Mouse (Mus musculus) cerebellum, adult (tissue): ENCODE data around the gene Magea8.
"Not testable (repeated sequence)": the region's sequence is repeated elsewhere in the genome, so short reads cannot be mapped to it uniquely, and the experiment has no call there.

ENCODE experiments used
- ATAC-seq: cut with Nextera tagmentation; 2 replicates; pipeline ENCODE4 v1.9.2; 2017; ENCODE audit warnings: mild to moderate bottlenecking, moderate library complexity, mixed read lengths; ENCODE audit not compliant: insufficient number of reproducible peaks, low FRiP score, low TSS enrichment

The Magea8 gene

GRCm38 (mm10) chrX:154995750-154996149, at the start of gene Magea8:
Magea8 (minus strand) TSS chrX:154995850.
- not testable (repeated sequence) for ATAC-seq

DNA sequence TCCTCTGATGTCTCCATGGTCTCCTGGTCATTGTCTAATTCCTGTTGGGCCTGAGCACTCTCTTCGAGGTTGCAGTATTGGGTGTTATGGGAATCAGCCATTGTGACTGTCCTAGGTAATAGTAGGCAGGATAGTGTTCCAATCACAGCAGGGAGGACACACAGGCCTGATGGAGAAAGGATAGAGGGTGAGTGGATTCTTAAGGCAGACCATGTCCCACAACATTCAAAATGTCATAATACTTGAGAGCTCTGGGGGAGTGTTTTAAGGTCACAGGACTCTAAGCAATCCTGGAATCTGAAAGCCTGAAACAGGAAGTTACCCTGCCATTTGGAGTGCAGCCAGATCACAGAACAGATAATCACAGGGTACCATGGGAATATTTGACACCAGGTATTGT, 46.2 kb downstream of the Magea8 start, which contains the start of gene Magea3:
Gene Magea3, minus strand, starts transcription at position 101 of the 400 bp plus-strand sequence.
- not testable (repeated sequence) for ATAC-seq

DNA sequence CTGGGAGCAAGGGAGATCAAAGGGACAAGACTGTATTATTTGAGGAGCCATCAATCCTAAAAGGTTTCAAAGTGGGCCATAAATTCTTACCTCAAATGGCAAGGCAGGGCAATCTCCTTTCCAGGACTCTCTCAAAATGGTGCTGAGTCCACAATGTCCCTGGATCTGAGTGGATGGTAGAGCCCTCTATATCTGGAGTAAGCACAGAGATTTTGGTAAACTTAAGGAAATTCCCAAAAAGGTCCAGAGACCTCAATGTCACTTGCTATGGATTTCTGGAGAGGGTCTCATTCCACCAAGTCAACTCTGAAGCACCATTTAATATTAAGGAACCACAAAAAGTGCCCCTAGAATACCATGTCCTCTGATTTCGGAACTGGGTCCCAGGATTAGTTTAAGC, 59.8 kb downstream of the Magea8 start, which contains the start of gene Magea6:
Gene Magea6, minus strand, starts transcription at position 101 of the 400 bp plus-strand sequence.
- not testable (repeated sequence) for ATAC-seq
